In genomic region chr1:134234455-134235390, GRCm38 (mm10) we compare ENCODE assay signal across 8 mouse cellular contexts. TPM values are rescaled to one million over a fixed set of nuclear protein-coding genes. Genes with fewer than 3 reads are reported as not detected.
DNase-seq lines count a peak whose midpoint lies in the region; ATAC-seq lines count a peak whose summit lies in the region.

No protein-coding gene starts in this region.

- no peak overlapping the region for H3K27ac ChIP-seq in lung, embryonic 15.5 days
- H3K27ac ChIP-seq in heart, embryonic 11.5 days (ENCODE audit: low read depth, low read length), result no peak overlapping the region
- no peak overlapping the region for H3K27ac ChIP-seq in liver, embryonic 12.5 days

- no peak for ATAC-seq in lung, embryonic 15.5 days (ENCODE audit: borderline replicate concordance, extremely low read depth, low FRiP score, low TSS enrichment)
- ATAC-seq in heart, embryonic 11.5 days (replicated peaks; ENCODE audit: insufficient number of reproducible peaks, low FRiP score, low TSS enrichment), result 0 out of 2 replicates have a peak, but pooled peaks have one; percentile 28
- no peak for ATAC-seq in liver, embryonic 12.5 days

- peak overlapping the region; percentile 33 for H3K9ac ChIP-seq in lung, embryonic 15.5 days
- H3K9ac ChIP-seq in heart, embryonic 11.5 days (ENCODE audit: low read depth, low read length), result peak overlapping the region; percentile 62
- H3K9ac ChIP-seq in liver, embryonic 12.5 days, result no peak overlapping the region

- peak overlapping the region; percentile 87 for H3K4me2 ChIP-seq in lung, embryonic 15.5 days
- H3K4me2 ChIP-seq in heart, embryonic 11.5 days, result peak overlapping the region; percentile 82
- peak overlapping the region; percentile 58 for H3K4me2 ChIP-seq in liver, embryonic 12.5 days

- no peaks in the 10 kb centered on the region for H3K9me3 ChIP-seq in lung, embryonic 15.5 days
- H3K9me3 ChIP-seq in heart, embryonic 11.5 days (replicated peaks; ENCODE audit: control insufficient read depth, low read length), result no peaks in the 10 kb centered on the region
- no peaks in the 10 kb centered on the region for H3K9me3 ChIP-seq in liver, embryonic 12.5 days (replicated peaks)

- WGBS in lung, embryonic 15.5 days, result under 1% methylated on average over 40 of the region's 41 CpGs
- 1% methylated on average over 39 of the region's 41 CpGs for WGBS in heart, embryonic 11.5 days (ENCODE audit: insufficient replicate concordance)
- 3% methylated on average over 41 of the region's 41 CpGs for WGBS in liver, embryonic 12.5 days (ENCODE audit: insufficient replicate concordance)

- H3K4me1 ChIP-seq in lung, embryonic 15.5 days, result peaks cover 35% of the 10 kb centered on the region
- H3K4me1 ChIP-seq in heart, embryonic 11.5 days (ENCODE audit: control insufficient read depth, insufficient read depth, low read length), result peaks cover 42% of the 10 kb centered on the region
- peaks cover 19% of the 10 kb centered on the region; the same call in 1 of the 2 replicates for H3K4me1 ChIP-seq in liver, embryonic 12.5 days

- peaks cover 45% of the 10 kb centered on the region for H3K27me3 ChIP-seq in lung, embryonic 15.5 days
- peaks cover 35% of the 10 kb centered on the region for H3K27me3 ChIP-seq in heart, embryonic 11.5 days (ENCODE audit: control insufficient read depth, insufficient read depth, low read length)
- H3K27me3 ChIP-seq in liver, embryonic 12.5 days (replicated peaks), result peaks cover 78% of the 10 kb centered on the region

- H3K4me3 ChIP-seq in lung, embryonic 15.5 days, result peak overlapping the region; percentile 37
- peak overlapping the region; percentile 44 for H3K4me3 ChIP-seq in heart, embryonic 11.5 days (ENCODE audit: low read depth, low read length)
- peak overlapping the region; percentile 32 for H3K4me3 ChIP-seq in liver, embryonic 12.5 days

- no peaks in the 10 kb centered on the region for H3K36me3 ChIP-seq in lung, embryonic 15.5 days
- no peaks in the 10 kb centered on the region for H3K36me3 ChIP-seq in heart, embryonic 11.5 days (ENCODE audit: control insufficient read depth, insufficient read depth, low read length)
- no peaks in the 10 kb centered on the region for H3K36me3 ChIP-seq in liver, embryonic 12.5 days

- DNase-seq in lung, postnatal 14 days, result no peak
- DNase-seq in cerebellum, postnatal 25 days, result peak; percentile 89 to 91
- peak; percentile 57 for DNase-seq in kidney, postnatal 10 days
- peak; percentile 63 to 79 for DNase-seq in right cerebral cortex, adult 2 months (ENCODE audit: low spot score in 2 of 2)
- DNase-seq in thymus, postnatal 0 days (ENCODE audit: low spot score), result no peak

RNA-seq across cellular contexts. Expression of gene Adora1, which starts 0.5 kb away (rescaled TPM):
- 2.5 and 4.0 TPM in 2 replicates for polyA plus RNA-seq in lung, embryonic 15.5 days (2015; fragmentation: Nextera tagmentation; extraction: Ambion mirVana)
- polyA plus RNA-seq in heart, embryonic 11.5 days (2014; fragmentation: Nextera tagmentation; extraction: Ambion mirVana), result 4.4 and 6.7 TPM in 2 replicates
- polyA plus RNA-seq in liver, embryonic 12.5 days (2016; fragmentation: Nextera tagmentation; extraction: Ambion mirVana), result 0.06 and 0.16 TPM in 2 replicates
- polyA plus RNA-seq in thymus, postnatal 0 days (2015; fragmentation: Nextera tagmentation; extraction: Ambion mirVana), result 0.14 and 0.21 TPM in 2 replicates

RNA-seq across cellular contexts. Expression of gene Mybph, which starts 41.5 kb away (rescaled TPM):
- 0.16 and 0.50 TPM in 2 replicates for polyA plus RNA-seq in lung, embryonic 15.5 days (2015; fragmentation: Nextera tagmentation; extraction: Ambion mirVana)
- 1.0 and 1.2 TPM in 2 replicates for polyA plus RNA-seq in heart, embryonic 11.5 days (2014; fragmentation: Nextera tagmentation; extraction: Ambion mirVana)
- 0.37 and 1.1 TPM in 2 replicates for polyA plus RNA-seq in liver, embryonic 12.5 days (2016; fragmentation: Nextera tagmentation; extraction: Ambion mirVana)
- polyA plus RNA-seq in thymus, postnatal 0 days (2015; fragmentation: Nextera tagmentation; extraction: Ambion mirVana), result 0.76 and 0.82 TPM in 2 replicates

RNA-seq across cellular contexts. Expression of gene Chil1, which starts 52.7 kb away (rescaled TPM):
- polyA plus RNA-seq in lung, embryonic 15.5 days (2015; fragmentation: Nextera tagmentation; extraction: Ambion mirVana), result 0.60 and 1.1 TPM in 2 replicates
- polyA plus RNA-seq in heart, embryonic 11.5 days (2014; fragmentation: Nextera tagmentation; extraction: Ambion mirVana), result 1.5 and 1.9 TPM in 2 replicates
- 1.4 and 1.5 TPM in 2 replicates for polyA plus RNA-seq in liver, embryonic 12.5 days (2016; fragmentation: Nextera tagmentation; extraction: Ambion mirVana)
- 5.3 and 5.9 TPM in 2 replicates for polyA plus RNA-seq in thymus, postnatal 0 days (2015; fragmentation: Nextera tagmentation; extraction: Ambion mirVana)

RNA-seq across cellular contexts. Expression of gene Myog, which starts 55.1 kb away (rescaled TPM):
- polyA plus RNA-seq in lung, embryonic 15.5 days (2015; fragmentation: Nextera tagmentation; extraction: Ambion mirVana), result 0.41 and 2.1 TPM in 2 replicates
- 3.7 and 4.2 TPM in 2 replicates for polyA plus RNA-seq in heart, embryonic 11.5 days (2014; fragmentation: Nextera tagmentation; extraction: Ambion mirVana)
- 1.1 and 4.9 TPM in 2 replicates for polyA plus RNA-seq in liver, embryonic 12.5 days (2016; fragmentation: Nextera tagmentation; extraction: Ambion mirVana)
- 3.0 and 3.5 TPM in 2 replicates for polyA plus RNA-seq in thymus, postnatal 0 days (2015; fragmentation: Nextera tagmentation; extraction: Ambion mirVana)

Comparison
In these comparisons a context has a peak if more than half of its experiments do, and no peak if none do; other contexts are left out.
1. DNase-seq: peak in cerebellum, postnatal 25 days (2 of 2), kidney, postnatal 10 days (single experiment) and right cerebral cortex, adult 2 months (2 of 2); none in lung, postnatal 14 days (single experiment) and thymus, postnatal 0 days (single experiment).
2. Peak in every context shown above with its lines, with median percentiles within 50 percentile points of each other: H3K4me2 ChIP-seq and H3K4me3 ChIP-seq.